14 mouse cellular contexts compared by ENCODE assay signal in genomic region chr17:84047520-84047919, GRCm38 (mm10).
DNase-seq lines count a peak whose midpoint lies in the region; ATAC-seq and TF ChIP-seq lines count a peak whose summit lies in the region.
"Had no signal": no experiment of that assay in that cellular context is flagged by ENCODE, and none has a peak within 500 bp of the region (broad histone marks: within the 10 kb centered on the region; RNA-seq: fewer than 3 reads in every experiment).

No protein-coding gene starts in this region.

- no peaks in the 10 kb centered on the region for H3K27me3 ChIP-seq in liver, adult 2 months (ENCODE audit: control insufficient read depth, insufficient read depth, low read length)
- no peaks in the 10 kb centered on the region; the same call in 1 of the 2 replicates for H3K27me3 ChIP-seq in liver, embryonic 11.5 days (replicated peaks; ENCODE audit: control insufficient read depth, insufficient read depth, low read length)
- H3K27me3 ChIP-seq: forebrain, embryonic 13.5 days; neural tube, embryonic 13.5 days had no signal

- intact Hi-C loops in gastrocnemius, adult 2 months (cut with DNase I): no loop called here

- peak; percentile 28 for TF ChIP-seq CTCF in gastrocnemius, adult 2 months (IDR thresholded peaks at IDR 0.05)
- TF ChIP-seq CTCF in liver, adult 2 months (IDR thresholded peaks at IDR 0.05; ENCODE audit: low read depth, low read length): peak; percentile 17; the same call in 1 of the 2 replicates
- TF ChIP-seq CTCF in embryonic fibroblast, embryonic 13.5 days (IDR thresholded peaks at IDR 0.05; ENCODE audit: borderline replicate concordance, insufficient read depth, low read length): 0 out of 2 replicates have a peak, but pooled peaks have one; percentile 6

- H3K9ac ChIP-seq in liver, adult 2 months (ENCODE audit: low read depth, low read length): no peak overlapping the region
- no peak overlapping the region for H3K9ac ChIP-seq in liver, embryonic 11.5 days (ENCODE audit: low read depth, low read length)
- H3K9ac ChIP-seq: forebrain, embryonic 13.5 days; neural tube, embryonic 13.5 days had no signal

- no peaks in the 10 kb centered on the region for H3K79me2 ChIP-seq in liver, adult 2 months (ENCODE audit: control insufficient read depth, insufficient read depth, low read length)

- peaks cover 7% of the 10 kb centered on the region for H3K9me3 ChIP-seq in liver, embryonic 11.5 days (ENCODE audit: control insufficient read depth, low read length)

- TF ChIP-seq POLR2A in liver, adult 2 months (IDR thresholded peaks at IDR 0.05; ENCODE audit: extremely low read depth, insufficient read depth, low read length): no peak
- TF ChIP-seq POLR2A in embryonic fibroblast, embryonic 13.5 days (IDR thresholded peaks at IDR 0.05; ENCODE audit: low read depth, low read length): no peak

- no peaks in the 10 kb centered on the region for H3K4me1 ChIP-seq in liver, adult 2 months (ENCODE audit: control insufficient read depth, insufficient read depth, low read length)
- peaks cover 8% of the 10 kb centered on the region for H3K4me1 ChIP-seq in liver, embryonic 11.5 days (replicated peaks; ENCODE audit: control insufficient read depth, insufficient read depth, low read length)
- H3K4me1 ChIP-seq in embryonic fibroblast, embryonic 13.5 days (ENCODE audit: control insufficient read depth, insufficient read depth, low read length): peaks cover 11% of the 10 kb centered on the region

- no peak overlapping the region for H3K27ac ChIP-seq in gastrocnemius, adult 2 months
- no peak overlapping the region for H3K27ac ChIP-seq in liver, adult 2 months (replicated peaks; ENCODE audit: insufficient read depth, low read depth, low read length)
- no peak overlapping the region for H3K27ac ChIP-seq in liver, embryonic 11.5 days (ENCODE audit: low read depth, low read length)
- H3K27ac ChIP-seq in embryonic fibroblast, embryonic 13.5 days (ENCODE audit: insufficient read depth, low read length): no peak overlapping the region
- H3K27ac ChIP-seq: forebrain, embryonic 13.5 days; neural tube, embryonic 13.5 days had no signal

- no peak overlapping the region for H3K4me2 ChIP-seq in liver, embryonic 11.5 days
- H3K4me2 ChIP-seq: forebrain, embryonic 13.5 days; neural tube, embryonic 13.5 days had no signal

- no peak for DNase-seq in gastrocnemius, adult 2 months
- DNase-seq in gastrocnemius, adult 18-20 months (ENCODE audit: low spot score): no peak
- DNase-seq in liver, adult 2 months (ENCODE audit: extremely low read depth, low read depth, low spot score): no peak
- DNase-seq in liver, embryonic 11.5 days (ENCODE audit: low spot score): no peak
- peak; percentile 61 for DNase-seq in ES-CJ7 (ENCODE audit: low read depth, low spot score)
- no peak for DNase-seq in cerebellum, adult 8-10 months
- DNase-seq in embryo, embryonic 10.5 days (ENCODE audit: low spot score): no peak
- DNase-seq: adrenal gland, postnatal 10 days; gastrocnemius, postnatal 10 days; kidney, adult 9 months; thymus, postnatal 25 days had no signal

- no peak overlapping the region for H3K4me3 ChIP-seq in gastrocnemius, adult 2 months
- H3K4me3 ChIP-seq in liver, adult 2 months (ENCODE audit: insufficient read depth, low read depth, low read length): no peak overlapping the region
- H3K4me3 ChIP-seq in liver, embryonic 11.5 days (ENCODE audit: low read depth, low read length): no peak overlapping the region
- H3K4me3 ChIP-seq in embryonic fibroblast, embryonic 13.5 days (ENCODE audit: insufficient read depth, low read length): no peak overlapping the region
- H3K4me3 ChIP-seq: forebrain, embryonic 13.5 days; neural tube, embryonic 13.5 days had no signal

- no peak for ATAC-seq in liver, embryonic 11.5 days (replicated peaks; ENCODE audit: low FRiP score)
- ATAC-seq: forebrain, embryonic 13.5 days had no signal

- 100% methylated on average over 1 of the region's 1 CpGs for WGBS in liver, adult 2 months
- 58% methylated on average over 1 of the region's 1 CpGs for WGBS in liver, embryonic 11.5 days

- no peaks in the 10 kb centered on the region for H3K36me3 ChIP-seq in liver, adult 2 months (ENCODE audit: control insufficient read depth, insufficient read depth, low read length)
- H3K36me3 ChIP-seq in liver, embryonic 11.5 days (ENCODE audit: control insufficient read depth, insufficient read depth, low read length): no peaks in the 10 kb centered on the region
- H3K36me3 ChIP-seq: neural tube, embryonic 13.5 days had no signal
